Mouse (Mus musculus): ENCODE results near the gene Ppp1r3c.

DNA sequence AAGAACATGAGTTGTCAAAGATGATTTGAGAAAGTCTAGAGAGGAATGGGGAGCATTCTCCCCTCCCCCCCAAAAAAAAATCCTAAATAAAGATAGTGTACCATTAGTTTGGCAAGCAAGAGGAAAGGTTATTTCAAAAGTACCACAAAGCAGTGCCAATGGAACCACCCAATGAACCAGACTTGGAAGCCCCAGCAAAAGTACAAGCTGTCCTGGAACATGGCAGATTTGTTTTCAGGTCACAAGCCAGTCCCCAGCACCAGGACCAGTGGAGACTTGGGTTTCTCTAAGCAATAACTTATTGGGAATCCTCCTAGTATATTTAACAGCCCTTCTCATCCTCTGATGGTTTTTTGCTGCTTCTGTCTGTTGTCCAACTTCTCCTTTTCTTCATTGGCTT lies 12.5 kb upstream of the Ppp1r3c start:
- TF ChIP-seq CTCF (IDR thresholded peaks at IDR 0.05; ENCODE audit: low read depth) (no peak), EP300 (optimal IDR thresholded peaks at IDR 0.05) (no peak)
